Mouse (Mus musculus): ENCODE measurements around the gene Nos3. TPM values are rescaled to one million over a fixed set of nuclear protein-coding genes. Genes with fewer than 3 reads are reported as not detected.

Gene Nos3
- polyA plus RNA-seq, 1 experiment: 3.1 TPM

- no peak for DNase-seq (ENCODE audit: low read depth, low spot score)
- 73% methylated on average over 9 of the region's 9 CpGs for WGBS
These were observed 1.8 kb downstream of the Nos3 start for GRCm38 (mm10) chr5:24366426-24366825.

DNA sequence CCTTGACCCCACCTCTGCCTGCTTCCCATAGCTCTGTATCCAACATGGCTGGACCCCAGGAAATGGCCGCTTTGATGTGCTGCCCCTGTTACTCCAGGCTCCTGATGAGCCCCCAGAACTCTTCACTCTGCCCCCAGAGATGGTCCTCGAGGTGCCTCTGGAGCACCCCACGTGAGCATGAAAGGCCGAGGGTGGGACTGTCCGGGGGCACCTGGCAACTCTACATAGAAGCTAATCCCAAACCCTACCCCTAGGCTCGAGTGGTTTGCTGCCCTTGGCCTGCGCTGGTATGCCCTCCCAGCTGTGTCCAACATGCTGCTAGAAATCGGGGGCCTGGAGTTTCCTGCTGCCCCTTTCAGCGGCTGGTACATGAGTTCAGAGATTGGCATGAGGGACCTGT is 5.2 kb downstream of the Nos3 start:
- WGBS: 86% methylated on average over 9 of the region's 9 CpGs
- no peak for DNase-seq (ENCODE audit: low read depth, low spot score)

DNA sequence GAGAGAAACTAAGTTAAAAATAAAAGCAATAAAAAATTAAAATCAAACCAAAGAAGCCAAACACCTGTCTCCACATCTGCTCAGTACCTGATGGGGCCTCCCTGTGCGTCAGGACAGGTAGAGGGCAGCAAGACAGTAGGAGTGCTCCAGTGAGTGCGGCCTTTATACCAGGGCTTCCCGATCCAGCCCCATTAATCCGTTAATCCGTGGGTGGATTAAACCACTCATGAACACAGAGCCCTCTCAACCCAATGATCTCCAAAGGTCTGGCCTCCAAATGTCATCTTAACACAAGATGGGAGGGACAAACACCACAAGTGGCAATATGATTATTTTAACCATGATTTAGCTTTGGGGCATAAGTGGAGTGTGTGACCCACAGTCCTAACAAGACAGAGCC is 9.2 kb downstream of the Nos3 start:
- no peak for DNase-seq (ENCODE audit: low read depth, low spot score)
- 74% methylated on average over 5 of the region's 5 CpGs for WGBS

GRCm38 (mm10) chr5:24374216-24374615 is 9.6 kb downstream of the Nos3 start:
- WGBS: 25% methylated on average over 6 of the region's 6 CpGs
- DNase-seq (ENCODE audit: low read depth, low spot score): no peak

DNA sequence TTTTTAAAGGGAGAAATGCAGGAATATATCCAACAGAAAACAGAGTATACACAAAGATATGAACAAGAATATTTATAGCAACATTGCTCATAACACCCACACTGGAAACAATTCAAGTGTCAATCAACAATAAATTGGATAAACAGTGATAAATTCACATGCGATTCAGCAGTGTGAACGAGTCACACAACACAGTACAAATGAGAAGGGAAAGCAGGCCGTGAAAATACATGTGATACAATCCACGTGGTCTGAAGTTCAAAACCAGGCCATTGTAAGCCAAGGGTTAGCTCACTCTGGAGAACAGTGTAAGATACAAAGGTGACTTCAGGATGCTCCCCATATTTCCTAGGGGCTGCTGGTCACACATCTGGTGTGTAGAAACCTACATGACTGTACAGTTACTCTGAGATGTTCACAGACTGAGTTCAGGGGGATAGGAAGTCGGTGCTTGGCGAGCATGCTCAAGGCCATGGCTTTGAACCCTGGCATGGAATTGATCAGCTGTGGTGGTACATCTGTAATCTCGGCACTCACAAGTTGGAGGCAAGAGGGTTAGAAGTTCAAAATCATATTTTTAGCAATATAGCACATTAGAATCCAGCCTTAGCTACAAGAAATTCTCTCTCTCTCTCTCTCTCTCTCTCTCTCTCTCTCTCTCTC is 10.2 kb downstream of the Nos3 start:
- no peak for DNase-seq (ENCODE audit: low read depth, low spot score)

GRCm38 (mm10) chr5:24378700-24379099 is 14.1 kb downstream of the Nos3 start:
- WGBS: 71% methylated on average over 2 of the region's 2 CpGs
- DNase-seq (ENCODE audit: low read depth, low spot score): no peak

More for the DNA sequence above, 10.2 kb downstream of the Nos3 start:
- 51% methylated on average over 7 of the region's 7 CpGs for WGBS

DNA sequence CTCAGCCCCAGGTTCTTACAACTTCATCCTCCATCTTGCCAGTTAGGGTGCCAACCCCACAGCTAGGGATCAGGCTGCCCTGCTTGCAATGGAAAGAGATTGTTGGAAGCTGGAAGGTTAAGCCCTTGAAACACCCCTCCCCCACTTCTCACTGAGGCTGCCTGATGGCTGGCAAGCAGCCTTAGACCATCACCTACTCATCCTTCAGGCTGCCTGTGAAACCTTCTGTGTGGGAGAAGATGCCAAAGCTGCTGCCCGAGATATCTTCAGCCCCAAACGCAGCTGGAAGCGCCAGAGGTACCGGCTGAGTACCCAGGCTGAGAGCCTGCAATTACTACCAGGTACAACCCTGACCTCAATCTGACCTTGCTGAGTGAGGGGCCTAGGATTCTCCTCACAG is 14.9 kb downstream of the Nos3 start:
- WGBS: 40% methylated on average over 4 of the region's 4 CpGs

GRCm38 (mm10) chr5:24380499-24380898 is 15.9 kb downstream of the Nos3 start:
- 79% methylated on average over 4 of the region's 4 CpGs for WGBS
- no peak for DNase-seq (ENCODE audit: low read depth, low spot score)

More for the DNA sequence above, 14.9 kb downstream of the Nos3 start:
- DNase-seq (ENCODE audit: low read depth, low spot score): no peak

DNA sequence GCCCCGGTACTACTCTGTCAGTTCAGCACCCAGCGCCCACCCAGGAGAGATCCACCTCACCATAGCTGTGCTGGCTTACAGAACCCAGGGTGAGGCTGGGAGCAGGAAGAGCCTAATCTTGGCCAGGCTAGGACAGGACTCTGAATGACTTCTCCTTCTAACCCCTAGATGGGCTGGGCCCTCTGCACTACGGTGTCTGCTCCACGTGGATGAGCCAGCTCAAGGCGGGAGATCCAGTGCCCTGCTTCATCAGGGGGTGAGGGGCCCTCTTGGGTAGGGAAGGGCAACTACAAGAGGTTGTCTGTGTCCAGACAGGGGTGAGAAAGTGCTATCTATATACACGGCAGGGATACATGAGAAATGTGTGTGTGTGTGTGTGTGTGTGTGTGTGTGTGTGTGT is 16.9 kb downstream of the Nos3 start:
- no peak for DNase-seq (ENCODE audit: low read depth, low spot score)
- 66% methylated on average over 6 of the region's 6 CpGs for WGBS

GRCm38 (mm10) chr5:24381988-24382387 is 17.4 kb downstream of the Nos3 start:
- no peak for DNase-seq (ENCODE audit: low read depth, low spot score)
- 47% methylated on average over 2 of the region's 2 CpGs for WGBS

GRCm38 (mm10) chr5:24383026-24383859 is 18.6 kb downstream of the Nos3 start:
- WGBS: 3% methylated on average over 34 of the region's 34 CpGs
- peak; percentile 69 for DNase-seq (ENCODE audit: low read depth, low spot score)

GRCm38 (mm10) chr5:24384407-24384806 is 19.8 kb downstream of the Nos3 start:
- no peak for DNase-seq (ENCODE audit: low read depth, low spot score)
- 56% methylated on average over 6 of the region's 6 CpGs for WGBS

DNA sequence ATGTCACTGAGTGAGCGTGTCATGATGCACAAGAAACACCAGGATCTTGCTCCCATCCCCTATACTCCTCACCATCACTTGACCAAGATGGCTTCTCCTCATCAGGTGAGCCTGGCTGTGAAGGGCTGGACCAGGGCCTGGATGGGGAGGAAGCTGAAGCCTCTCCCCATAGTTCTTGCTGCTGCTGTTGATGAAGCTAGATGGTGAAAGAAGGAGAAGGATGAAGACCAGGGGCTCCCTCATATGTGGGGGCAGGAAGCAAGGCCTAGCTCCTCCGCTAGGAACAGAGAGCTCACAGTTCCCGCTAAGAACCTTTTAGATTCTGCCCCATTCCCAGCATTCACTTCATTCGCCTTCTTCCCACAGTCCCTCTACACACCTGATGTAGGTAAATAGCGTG is 20.8 kb downstream of the Nos3 start:
- no peak for DNase-seq (ENCODE audit: low read depth, low spot score)
- WGBS: 98% methylated on average over 5 of the region's 5 CpGs

DNA sequence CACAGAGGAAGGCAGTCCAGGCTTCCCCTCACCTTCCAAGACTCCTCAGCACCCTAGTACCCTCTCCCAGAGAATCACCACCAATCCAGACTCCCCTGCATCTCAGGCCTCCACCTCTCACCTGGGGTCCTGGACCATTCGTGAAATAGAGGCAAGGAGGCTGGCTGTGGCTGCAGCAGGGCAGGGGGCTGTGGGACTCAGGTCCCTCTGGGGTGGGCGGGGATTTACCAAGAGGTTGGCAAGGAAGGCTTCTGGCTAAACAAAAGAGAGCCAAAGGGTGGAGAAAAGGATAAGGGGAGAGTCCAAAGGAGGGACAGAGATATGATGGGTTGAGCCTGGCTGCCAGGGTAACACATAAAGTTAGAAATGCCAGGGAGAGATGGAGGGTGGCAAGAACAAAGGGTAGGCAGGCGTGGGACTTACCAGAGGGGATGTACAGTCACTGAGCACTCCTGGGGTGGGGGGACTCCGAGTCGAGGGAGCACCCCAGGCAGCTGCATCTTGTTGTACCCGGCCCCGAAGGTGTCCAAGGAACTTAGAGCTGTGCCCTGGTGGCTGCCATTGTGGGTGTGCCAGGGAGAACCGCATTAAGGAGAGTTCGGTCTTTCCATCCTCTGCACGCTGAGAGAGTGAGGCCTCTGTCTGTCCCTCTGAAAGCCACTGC is 21.4 kb downstream of the Nos3 start:
- 89% methylated on average over 10 of the region's 10 CpGs for WGBS
- DNase-seq (ENCODE audit: low read depth, low spot score): no peak

DNA sequence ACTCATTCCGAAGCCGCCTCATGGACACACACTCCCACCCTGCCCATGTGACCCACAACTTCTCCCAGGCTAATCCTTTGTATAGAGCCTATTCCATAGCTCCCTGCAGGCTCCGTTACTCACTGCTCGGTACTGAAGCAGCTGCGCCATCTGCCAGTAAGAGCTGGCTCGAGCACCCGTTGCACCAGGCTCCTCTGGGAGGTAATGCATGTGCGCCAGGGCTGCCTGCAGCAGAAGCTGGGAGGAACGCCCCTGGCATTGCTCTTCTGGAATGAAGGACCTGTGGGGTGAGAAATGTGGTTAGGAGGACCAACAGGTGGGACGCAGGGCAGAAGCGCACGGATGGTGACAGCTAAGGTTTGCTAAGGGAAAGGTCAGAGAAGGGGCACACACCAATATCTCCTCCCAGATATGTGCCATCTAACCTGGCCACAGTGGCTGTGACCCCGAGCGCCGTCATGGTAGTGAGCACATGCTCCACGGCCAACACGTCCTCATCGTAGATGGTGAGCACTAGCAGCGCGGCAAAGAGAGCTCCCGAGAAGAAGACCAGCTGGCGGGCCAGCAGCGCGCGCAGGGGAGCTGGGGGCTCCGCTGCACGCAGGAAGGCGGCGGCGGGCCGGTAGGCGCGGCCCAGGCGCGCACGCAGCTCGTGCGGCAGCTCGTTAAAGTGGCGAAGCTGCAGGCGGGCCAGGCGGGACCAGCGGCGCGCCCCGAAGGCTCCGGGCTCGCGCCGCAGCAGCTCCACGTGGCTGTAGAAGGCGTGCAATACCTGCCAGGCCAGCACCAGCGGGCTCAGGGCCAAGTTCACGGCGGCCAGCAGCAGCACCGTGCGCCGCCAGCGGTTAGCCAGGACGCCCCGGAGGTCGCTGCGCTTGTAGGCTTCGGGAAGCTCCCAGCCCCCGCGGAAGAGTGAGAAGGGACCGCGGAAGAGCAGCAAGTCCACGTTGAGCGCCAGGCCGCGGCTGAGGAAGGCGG is 22.9 kb downstream of the Nos3 start:
- 1% methylated on average over 73 of the region's 73 CpGs for WGBS
- peak; percentile 22 for DNase-seq (ENCODE audit: low read depth, low spot score)

GRCm38 (mm10) chr5:24388246-24388915 is 23.8 kb downstream of the Nos3 start:
- no peak for DNase-seq (ENCODE audit: low read depth, low spot score)
- WGBS: 39% methylated on average over 26 of the region's 26 CpGs

- 70% methylated on average over 7 of the region's 7 CpGs for WGBS
- no peak for DNase-seq (ENCODE audit: low read depth, low spot score)
These were observed 24.5 kb downstream of the Nos3 start for GRCm38 (mm10) chr5:24389011-24389657.

DNA sequence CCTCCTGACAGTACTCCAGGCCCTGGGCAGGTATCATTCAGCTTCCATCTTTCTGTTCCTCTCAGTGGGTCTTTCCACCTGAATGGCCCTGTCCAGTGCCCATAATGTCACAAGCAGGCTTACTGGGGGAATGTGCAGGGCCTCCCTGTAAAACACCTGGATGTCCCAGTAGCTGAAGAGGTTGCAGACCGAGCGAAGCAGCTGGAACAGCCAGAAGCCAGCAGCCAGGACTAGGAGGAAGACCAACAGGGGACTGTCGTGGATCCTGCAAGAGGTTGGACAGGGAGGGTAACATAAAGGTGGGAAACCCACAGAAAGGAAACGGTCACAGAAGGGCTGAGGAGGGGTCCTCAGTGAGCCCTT is 25.0 kb downstream of the Nos3 start:
- WGBS: 89% methylated on average over 4 of the region's 4 CpGs
- no peak for DNase-seq (ENCODE audit: low read depth, low spot score)

DNA sequence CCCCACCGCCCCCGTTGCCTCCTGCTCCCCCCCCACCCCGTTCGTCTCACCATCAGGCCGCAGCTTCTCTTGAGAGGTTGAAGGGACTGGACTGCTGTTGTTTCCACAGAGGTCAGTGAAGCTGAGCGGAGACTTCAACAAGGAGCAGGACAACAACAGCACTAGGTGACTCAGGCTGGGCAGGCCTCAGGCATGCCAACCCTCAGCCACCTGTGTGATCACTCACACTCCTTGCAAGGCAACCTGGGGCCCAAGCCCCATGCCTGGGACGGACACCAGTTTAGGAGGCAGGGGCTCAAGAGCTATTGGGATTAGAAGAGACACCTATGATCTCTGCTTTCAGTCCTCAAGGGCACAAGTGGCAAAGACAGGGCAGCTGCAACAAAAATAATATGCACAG is 27.3 kb downstream of the Nos3 start, which contains the start of gene Atg9b:
Atg9b (minus strand) TSS at position 280 of the 400 bp plus-strand sequence.
- 92% methylated on average over 7 of the region's 7 CpGs for WGBS
- no peak for DNase-seq (ENCODE audit: low read depth, low spot score)
